ENCODE assay signal across 14 mouse cellular contexts in genomic region chr1:25474469-25474868, GRCm38 (mm10).
DNase-seq lines count a peak whose midpoint lies in the region; ATAC-seq and TF ChIP-seq lines count a peak whose summit lies in the region.
"Had no signal": no experiment of that assay in that cellular context is flagged by ENCODE, and none has a peak within 500 bp of the region (broad histone marks: within the 10 kb centered on the region; RNA-seq: fewer than 3 reads in every experiment).

No protein-coding gene starts in this region.

- TF ChIP-seq CTCF in layer of hippocampus, adult 2 months (conservative IDR thresholded peaks at IDR 0.05) = no peak
- no peak for TF ChIP-seq CTCF in hindbrain, postnatal 0 days (IDR thresholded peaks at IDR 0.05; ENCODE audit: low read depth)
- no peak for TF ChIP-seq CTCF in intestine, postnatal 0 days (IDR thresholded peaks at IDR 0.05; ENCODE audit: low read depth)

- no peaks in the 10 kb centered on the region for H3K36me3 ChIP-seq in forebrain, embryonic 14.5 days (ENCODE audit: control insufficient read depth, insufficient read depth, low read length)
- H3K36me3 ChIP-seq in forebrain, embryonic 11.5 days (ENCODE audit: control insufficient read depth, insufficient read depth, low read length) = no peaks in the 10 kb centered on the region
- H3K36me3 ChIP-seq in neural tube, embryonic 12.5 days = no peaks in the 10 kb centered on the region
- H3K36me3 ChIP-seq in hindbrain, postnatal 0 days (ENCODE audit: insufficient read depth, low read length) = no peaks in the 10 kb centered on the region
- H3K36me3 ChIP-seq in intestine, postnatal 0 days (ENCODE audit: control insufficient read depth, insufficient read depth) = no peaks in the 10 kb centered on the region
- H3K36me3 ChIP-seq: embryonic facial prominence, embryonic 13.5 days; intestine, embryonic 15.5 days had no signal

- H3K27ac ChIP-seq in forebrain, embryonic 14.5 days (ENCODE audit: low read depth, low read length) = no peak overlapping the region
- no peak overlapping the region for H3K27ac ChIP-seq in forebrain, embryonic 11.5 days (ENCODE audit: low read depth, low read length)
- H3K27ac ChIP-seq in layer of hippocampus, adult 2 months = no peak overlapping the region
- no peak overlapping the region for H3K27ac ChIP-seq in neural tube, embryonic 12.5 days
- H3K27ac ChIP-seq in hindbrain, postnatal 0 days = no peak overlapping the region
- H3K27ac ChIP-seq in intestine, postnatal 0 days (ENCODE audit: low read depth, low read length) = no peak overlapping the region
- H3K27ac ChIP-seq: embryonic facial prominence, embryonic 13.5 days; intestine, embryonic 15.5 days had no signal

- no peaks in the 10 kb centered on the region for H3K4me1 ChIP-seq in forebrain, embryonic 14.5 days (ENCODE audit: control insufficient read depth, insufficient read depth, low read length)
- H3K4me1 ChIP-seq in forebrain, embryonic 11.5 days (replicated peaks; ENCODE audit: control insufficient read depth, insufficient read depth, low read length) = no peaks in the 10 kb centered on the region
- no peaks in the 10 kb centered on the region for H3K4me1 ChIP-seq in neural tube, embryonic 12.5 days
- H3K4me1 ChIP-seq in hindbrain, postnatal 0 days (ENCODE audit: insufficient read depth, low read length) = no peaks in the 10 kb centered on the region
- no peaks in the 10 kb centered on the region for H3K4me1 ChIP-seq in intestine, postnatal 0 days (replicated peaks; ENCODE audit: control insufficient read depth, insufficient read depth, low read length)
- H3K4me1 ChIP-seq: embryonic facial prominence, embryonic 13.5 days; intestine, embryonic 15.5 days had no signal

- no peak overlapping the region for H3K9ac ChIP-seq in forebrain, embryonic 14.5 days (ENCODE audit: low read length)
- H3K9ac ChIP-seq in forebrain, embryonic 11.5 days (ENCODE audit: low read length) = no peak overlapping the region
- no peak overlapping the region for H3K9ac ChIP-seq in neural tube, embryonic 12.5 days
- no peak overlapping the region for H3K9ac ChIP-seq in hindbrain, postnatal 0 days (replicated peaks; ENCODE audit: low read length)
- no peak overlapping the region for H3K9ac ChIP-seq in intestine, postnatal 0 days (ENCODE audit: low read depth, low read length)
- H3K9ac ChIP-seq: embryonic facial prominence, embryonic 13.5 days; intestine, embryonic 15.5 days had no signal

- 56% methylated on average over 11 of the region's 11 CpGs for WGBS in forebrain, embryonic 14.5 days
- WGBS in forebrain, embryonic 11.5 days = 83% methylated on average over 11 of the region's 11 CpGs
- 79% methylated on average over 11 of the region's 11 CpGs for WGBS in neural tube, embryonic 12.5 days
- WGBS in hindbrain, postnatal 0 days = 32% methylated on average over 11 of the region's 11 CpGs
- 79% methylated on average over 11 of the region's 11 CpGs for WGBS in intestine, postnatal 0 days

- peak; percentile 67 for DNase-seq in forebrain, embryonic 14.5 days (ENCODE audit: low spot score)
- no peak for DNase-seq in forebrain, embryonic 11.5 days (ENCODE audit: low spot score)
- peak; percentile 10 for DNase-seq in layer of hippocampus, adult 9-11 months
- no peak for DNase-seq in layer of hippocampus, adult 2 months (ENCODE audit: low spot score in 2 of 2)
- no peak for DNase-seq in neural tube, embryonic 10.5 days (ENCODE audit: extremely low spot score, low spot score)
- peak; percentile 74 for DNase-seq in hindbrain, postnatal 0 days (ENCODE audit: low spot score)
- DNase-seq: adrenal gland, adult 2 months; thymus, postnatal 36 days had no signal

- no peaks in the 10 kb centered on the region for H3K27me3 ChIP-seq in forebrain, embryonic 14.5 days (replicated peaks; ENCODE audit: control insufficient read depth, insufficient read depth, low read length)
- H3K27me3 ChIP-seq in forebrain, embryonic 11.5 days (ENCODE audit: control insufficient read depth, insufficient read depth, low read length) = no peaks in the 10 kb centered on the region
- H3K27me3 ChIP-seq in neural tube, embryonic 12.5 days (replicated peaks) = no peaks in the 10 kb centered on the region
- H3K27me3 ChIP-seq in hindbrain, postnatal 0 days (ENCODE audit: insufficient read depth, low read length) = no peaks in the 10 kb centered on the region
- H3K27me3 ChIP-seq in intestine, postnatal 0 days (replicated peaks; ENCODE audit: control insufficient read depth, insufficient read depth, low read length) = no peaks in the 10 kb centered on the region
- H3K27me3 ChIP-seq: embryonic facial prominence, embryonic 13.5 days; intestine, embryonic 15.5 days; Patski had no signal

- ATAC-seq in forebrain, embryonic 14.5 days = 0 out of 2 replicates have a peak, but pooled peaks have one; percentile 42
- ATAC-seq in forebrain, embryonic 11.5 days (replicated peaks; ENCODE audit: low FRiP score) = no peak
- ATAC-seq in neural tube, embryonic 12.5 days (ENCODE audit: low FRiP score, low read depth) = peak; percentile 48; the same call in 1 of the 2 replicates
- ATAC-seq in hindbrain, postnatal 0 days = peak; percentile 72
- no peak for ATAC-seq in intestine, postnatal 0 days
- ATAC-seq: intestine, embryonic 15.5 days; Patski had no signal

- no peak overlapping the region for H3K4me3 ChIP-seq in forebrain, embryonic 14.5 days (ENCODE audit: low read depth, low read length)
- no peak overlapping the region for H3K4me3 ChIP-seq in forebrain, embryonic 11.5 days (ENCODE audit: low read depth, low read length)
- H3K4me3 ChIP-seq in layer of hippocampus, adult 2 months = no peak overlapping the region
- H3K4me3 ChIP-seq in neural tube, embryonic 12.5 days = no peak overlapping the region
- no peak overlapping the region for H3K4me3 ChIP-seq in hindbrain, postnatal 0 days (ENCODE audit: low read length)
- H3K4me3 ChIP-seq in intestine, postnatal 0 days (ENCODE audit: low read depth, low read length) = no peak overlapping the region
- H3K4me3 ChIP-seq: embryonic facial prominence, embryonic 13.5 days; intestine, embryonic 15.5 days had no signal

- no peaks in the 10 kb centered on the region for H3K9me3 ChIP-seq in forebrain, embryonic 14.5 days (replicated peaks; ENCODE audit: control insufficient read depth, low read length)
- H3K9me3 ChIP-seq in forebrain, embryonic 11.5 days (ENCODE audit: control insufficient read depth, low read length) = no peaks in the 10 kb centered on the region
- H3K9me3 ChIP-seq in neural tube, embryonic 12.5 days = no peaks in the 10 kb centered on the region
- H3K9me3 ChIP-seq in hindbrain, postnatal 0 days (ENCODE audit: low read length) = no peaks in the 10 kb centered on the region
- no peaks in the 10 kb centered on the region for H3K9me3 ChIP-seq in intestine, postnatal 0 days (ENCODE audit: control insufficient read depth)
- H3K9me3 ChIP-seq: embryonic facial prominence, embryonic 13.5 days; intestine, embryonic 15.5 days had no signal

- no peak overlapping the region for H3K4me2 ChIP-seq in forebrain, embryonic 14.5 days (ENCODE audit: low read length)
- H3K4me2 ChIP-seq in forebrain, embryonic 11.5 days (ENCODE audit: low read depth, low read length, severe bottlenecking) = no peak overlapping the region
- H3K4me2 ChIP-seq in neural tube, embryonic 12.5 days (replicated peaks) = no peak overlapping the region
- H3K4me2 ChIP-seq in hindbrain, postnatal 0 days (ENCODE audit: low read depth, low read length) = peak overlapping the region; percentile 25
- H3K4me2 ChIP-seq in intestine, postnatal 0 days (replicated peaks; ENCODE audit: low read depth) = no peak overlapping the region
- H3K4me2 ChIP-seq: embryonic facial prominence, embryonic 13.5 days; heart, embryonic 11.5 days; intestine, embryonic 15.5 days had no signal

Comparison
In these comparisons a context has a peak if more than half of its experiments do, and no peak if none do; other contexts are left out.
1. ATAC-seq: peak in forebrain, embryonic 14.5 days (single experiment), neural tube, embryonic 12.5 days (single experiment) and hindbrain, postnatal 0 days (single experiment); none in forebrain, embryonic 11.5 days (single experiment) and intestine, postnatal 0 days (single experiment).
2. DNase-seq: peak in forebrain, embryonic 14.5 days (single experiment), layer of hippocampus, adult 9-11 months (single experiment) and hindbrain, postnatal 0 days (single experiment); none in forebrain, embryonic 11.5 days (single experiment), layer of hippocampus, adult 2 months (0 of 2) and neural tube, embryonic 10.5 days (single experiment).